Mouse (Mus musculus) myocyte (in vitro differentiated cells): Measurements from ENCODE around the gene Spaca3. TPM values are rescaled to one million over a fixed set of nuclear protein-coding genes. Genes with fewer than 3 reads are reported as not detected.

Experiments used
- H3K27me3 ChIP-seq: one replicate; pipeline ENCODE4 v1.6.1; 2011; ENCODE audit not compliant: control insufficient read depth, insufficient read depth, insufficient read length
- H3K36me3 ChIP-seq: one replicate; pipeline ENCODE4 v1.6.1; 2011; ENCODE audit not compliant: control insufficient read depth, insufficient read depth
- H3K4me2 ChIP-seq: one replicate; pipeline ENCODE4 v1.6.1; 2011; ENCODE audit warnings: low read depth, control low read depth
- H3K4me3 ChIP-seq: one replicate; pipeline ENCODE4 v1.5.1; 2011; ENCODE audit warnings: mild to moderate bottlenecking, control low read depth, moderate library complexity
- H3K79me2 ChIP-seq: one replicate; pipeline ENCODE4 v1.6.1; 2011; ENCODE audit not compliant: control insufficient read depth, insufficient read depth
- H3ac ChIP-seq: one replicate; pipeline ENCODE4 v1.6.1; 2011; ENCODE audit not compliant: control insufficient read depth, insufficient read length
- CEBPB ChIP-seq: IDR thresholded peaks from 2 replicates; pipeline ENCODE4 v1.6.1; 2011; ENCODE audit warnings: mild to moderate bottlenecking, moderate library complexity; ENCODE audit not compliant: poor library complexity, insufficient read depth, severe bottlenecking
- E2F4 ChIP-seq: IDR thresholded peaks from one replicate; pipeline ENCODE4 v1.6.1; 2011; ENCODE audit warnings: mild to moderate bottlenecking, control low read depth, moderate library complexity; ENCODE audit not compliant: insufficient read depth
- MAX ChIP-seq: IDR thresholded peaks from one replicate; pipeline ENCODE4 v1.6.1; 2011; ENCODE audit warnings: low read depth, mild to moderate bottlenecking, control low read depth
- MYOD1 ChIP-seq, 3 experiments: IDR thresholded peaks; one replicate each; pipeline ENCODE4 v1.6.1; 2011; ENCODE audit warnings: control low read depth in 2 of 3, low read depth in 2 of 3, mild to moderate bottlenecking in 2 of 3, moderate library complexity in 1 of 3; ENCODE audit not compliant: insufficient read length in 2 of 3, control insufficient read depth in 1 of 3
- MYOG ChIP-seq, 3 experiments: IDR thresholded peaks; one replicate each; pipeline ENCODE4 v1.6.1; 2011; ENCODE audit warnings: control low read depth in 2 of 3, low read depth in 2 of 3, mild to moderate bottlenecking in 2 of 3; ENCODE audit not compliant: insufficient read length in 2 of 3, control insufficient read depth in 1 of 3, insufficient read depth in 1 of 3
- POLR2A ChIP-seq: IDR thresholded peaks from one replicate; pipeline ENCODE4 v1.6.1; 2011; ENCODE audit warnings: low read depth, mild to moderate bottlenecking, control low read depth, moderate library complexity; ENCODE audit not compliant: insufficient read length
- POLR2AphosphoS2 ChIP-seq: IDR thresholded peaks from one replicate; pipeline ENCODE4 v1.6.1; 2011; ENCODE audit warnings: low read depth, control low read depth; ENCODE audit not compliant: insufficient read length
- REST ChIP-seq: IDR thresholded peaks from one replicate; pipeline ENCODE4 v1.6.1; 2011; ENCODE audit warnings: mild to moderate bottlenecking, control low read depth, moderate library complexity; ENCODE audit not compliant: insufficient read depth, insufficient read length
- SRF ChIP-seq: IDR thresholded peaks from one replicate; pipeline ENCODE4 v1.6.1; 2011; ENCODE audit warnings: low read depth; ENCODE audit not compliant: control insufficient read depth, insufficient read length
- TCF12 ChIP-seq: IDR thresholded peaks from one replicate; pipeline ENCODE4 v1.6.1; 2011; ENCODE audit warnings: mild to moderate bottlenecking, control low read depth; ENCODE audit not compliant: poor library complexity, insufficient read depth, severe bottlenecking
- TCF3 ChIP-seq: IDR thresholded peaks from one replicate; pipeline ENCODE4 v1.6.1; 2011; ENCODE audit warnings: low read depth, control low read depth; ENCODE audit not compliant: insufficient read length
- USF1 ChIP-seq: IDR thresholded peaks from one replicate; pipeline ENCODE4 v1.6.1; 2011; ENCODE audit warnings: low read depth, mild to moderate bottlenecking, control low read depth, moderate library complexity
- polyA plus RNA-seq: library from polyadenylated mRNA; unstranded; fragments of >200 nt; fragmentation: generic; extraction: Trizol; gene quantifications from one replicate; pipeline ENCODE4 v1.2.1, GENCODE M21; 2012; ENCODE audit warnings: missing spikeins

Spaca3 gene
- not detected for polyA plus RNA-seq

- no peak within 1 kb of the TSS for H3ac ChIP-seq
- TF ChIP-seq POLR2A (no peak), MYOG (IDR thresholded peaks at IDR 0.05; ENCODE audit: control insufficient read depth in 1 of 3, insufficient read depth in 1 of 3, insufficient read length in 2 of 3, low read depth in 2 of 3) (no peak), TCF3 (no peak), E2F4 (no peak), SRF (no peak), CEBPB (no peak)
- H3K27me3 ChIP-seq: peaks cover 20% of the 10 kb centered on the region
- no peaks in the 10 kb centered on the region for H3K79me2 ChIP-seq
- H3K4me2 ChIP-seq: no peak within 1 kb of the TSS
- H3K4me3 ChIP-seq: no peak within 1 kb of the TSS
- no peaks in the 10 kb centered on the region for H3K36me3 ChIP-seq
These were observed at the start of gene Spaca3 for GRCm38 (mm10) chr11:80858065-80858464. Spaca3 (plus strand) TSS chr11:80858365.

DNA sequence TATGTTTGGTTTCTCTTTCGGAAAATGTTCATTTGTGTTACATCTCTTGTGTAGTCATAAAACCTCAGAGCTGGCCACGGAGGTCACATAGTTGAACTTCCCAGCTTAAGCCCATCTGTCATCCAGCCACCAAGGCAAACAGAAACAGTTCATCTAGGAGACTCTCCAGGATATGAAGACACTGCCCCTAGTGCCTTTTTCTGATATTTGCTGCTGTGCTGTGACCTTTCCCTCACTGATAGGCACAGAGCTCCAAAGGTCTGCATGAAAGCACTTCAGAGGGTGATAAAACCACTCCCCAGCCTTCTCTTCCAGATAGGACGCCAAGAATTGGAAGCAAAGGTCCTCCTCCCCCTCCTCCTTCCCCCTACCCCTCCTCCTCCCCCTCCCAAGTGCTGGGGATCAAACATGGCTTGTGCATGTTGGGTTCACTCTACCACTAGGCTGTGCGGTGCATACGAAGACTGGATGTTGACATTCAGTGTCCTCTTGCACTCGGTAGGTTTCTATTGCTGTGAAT is 49.6 kb upstream of the Spaca3 start:
- no peak for TF ChIP-seq MYOG (IDR thresholded peaks at IDR 0.05; ENCODE audit: control insufficient read depth in 1 of 3, insufficient read depth in 1 of 3, insufficient read length in 2 of 3, low read depth in 2 of 3)
- TF ChIP-seq REST: no peak
- no peak for TF ChIP-seq MYOD1 (IDR thresholded peaks at IDR 0.05; ENCODE audit: control insufficient read depth in 1 of 3, insufficient read length in 2 of 3, low read depth in 2 of 3)
- no peak for TF ChIP-seq POLR2A
- no peak for TF ChIP-seq USF1
- TF ChIP-seq SRF: no peak
- TF ChIP-seq E2F4: no peak
- no peak for TF ChIP-seq TCF12
- no peaks in the 10 kb centered on the region for H3K36me3 ChIP-seq

DNA sequence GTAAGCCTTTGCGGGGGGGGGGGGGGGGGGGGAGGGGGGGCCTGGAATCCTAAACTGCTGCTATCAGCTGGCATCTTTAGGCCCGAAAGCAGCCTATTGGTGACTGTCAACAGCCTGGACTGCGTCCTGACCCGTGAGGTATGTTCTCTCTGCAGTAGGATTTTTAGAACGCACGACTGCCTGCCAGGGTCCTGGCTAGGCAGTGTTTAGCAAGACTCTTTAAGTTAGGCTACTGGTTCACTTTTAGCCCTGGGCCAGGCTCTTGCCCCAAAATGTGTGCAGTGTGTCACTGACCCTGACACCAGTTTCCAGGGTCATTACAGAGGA is 48.5 kb upstream of the Spaca3 start:
- Histone ChIP-seq H3K4me2 (peak overlapping the region; percentile 88), H3K36me3 (no peaks in the 10 kb centered on the region), H3K79me2 (no peaks in the 10 kb centered on the region), H3K27me3 (no peaks in the 10 kb centered on the region), H3K4me3 (peak overlapping the region; percentile 50), H3ac (peak overlapping the region; percentile 25)
- TF ChIP-seq TCF3: no peak
- TF ChIP-seq E2F4: no peak
- TF ChIP-seq CEBPB: no peak
- TF ChIP-seq TCF12: no peak
- no peak for TF ChIP-seq USF1
- TF ChIP-seq MYOD1 (IDR thresholded peaks at IDR 0.05; ENCODE audit: control insufficient read depth in 1 of 3, insufficient read length in 2 of 3, low read depth in 2 of 3): no peak
- TF ChIP-seq POLR2AphosphoS2: no peak
- no peak for TF ChIP-seq MAX
- no peak for TF ChIP-seq MYOG (IDR thresholded peaks at IDR 0.05; ENCODE audit: control insufficient read depth in 1 of 3, insufficient read depth in 1 of 3, insufficient read length in 2 of 3, low read depth in 2 of 3)
- TF ChIP-seq POLR2A: no peak
- no peak for TF ChIP-seq SRF
- no peak for TF ChIP-seq REST

More for the DNA sequence above, 49.6 kb upstream of the Spaca3 start:
- Histone ChIP-seq H3K27me3 (no peaks in the 10 kb centered on the region), H3K4me2 (no peak overlapping the region), H3ac (no peak overlapping the region), H3K4me3 (no peak overlapping the region), H3K79me2 (no peaks in the 10 kb centered on the region)

GRCm38 (mm10) chr11:80809993-80810821 is 48.0 kb upstream of the Spaca3 start, which contains the start of gene Tmem98:
Tmem98 (plus strand) TSS chr11:80810175.
- H3K79me2 ChIP-seq: no peaks in the 10 kb centered on the region
- H3K27me3 ChIP-seq: no peaks in the 10 kb centered on the region
- peak within 1 kb of the TSS; percentile 25 for H3ac ChIP-seq
- no peak for TF ChIP-seq MYOD1 (IDR thresholded peaks at IDR 0.05; ENCODE audit: control insufficient read depth in 1 of 3, insufficient read length in 2 of 3, low read depth in 2 of 3)
- TF ChIP-seq POLR2A: peak; percentile 59
- no peaks in the 10 kb centered on the region for H3K36me3 ChIP-seq
- peak within 1 kb of the TSS; percentile 50 for H3K4me3 ChIP-seq
- H3K4me2 ChIP-seq: peak within 1 kb of the TSS; percentile 93

GRCm38 (mm10) chr11:80811156-80811555 is 47.0 kb upstream of the Spaca3 start:
- no peak for TF ChIP-seq MYOG (IDR thresholded peaks at IDR 0.05; ENCODE audit: control insufficient read depth in 1 of 3, insufficient read depth in 1 of 3, insufficient read length in 2 of 3, low read depth in 2 of 3)
- TF ChIP-seq POLR2AphosphoS2: no peak
- no peak for TF ChIP-seq REST
- TF ChIP-seq MYOD1 (IDR thresholded peaks at IDR 0.05; ENCODE audit: control insufficient read depth in 1 of 3, insufficient read length in 2 of 3, low read depth in 2 of 3): no peak
- no peak for TF ChIP-seq CEBPB
- no peak for TF ChIP-seq USF1
- no peak for TF ChIP-seq TCF3
- TF ChIP-seq SRF: no peak
- no peak for TF ChIP-seq TCF12
- no peak for TF ChIP-seq MAX
- TF ChIP-seq E2F4: no peak
- TF ChIP-seq POLR2A: no peak
- H3ac ChIP-seq: no peak overlapping the region

More at GRCm38 (mm10) chr11:80811156-80811555, 47.0 kb upstream of the Spaca3 start:
- Histone ChIP-seq H3K27me3 (no peaks in the 10 kb centered on the region), H3K79me2 (no peaks in the 10 kb centered on the region), H3K36me3 (no peaks in the 10 kb centered on the region), H3K4me2 (peak overlapping the region; percentile 93), H3K4me3 (peak overlapping the region; percentile 50)
